Mouse (Mus musculus): ENCODE data around the gene Mphosph6. TPM values are rescaled to one million over a fixed set of nuclear protein-coding genes. Genes with fewer than 3 reads are reported as not detected.

Mphosph6 gene
- polyA plus RNA-seq, 1 experiment, result 6.7 TPM

DNA sequence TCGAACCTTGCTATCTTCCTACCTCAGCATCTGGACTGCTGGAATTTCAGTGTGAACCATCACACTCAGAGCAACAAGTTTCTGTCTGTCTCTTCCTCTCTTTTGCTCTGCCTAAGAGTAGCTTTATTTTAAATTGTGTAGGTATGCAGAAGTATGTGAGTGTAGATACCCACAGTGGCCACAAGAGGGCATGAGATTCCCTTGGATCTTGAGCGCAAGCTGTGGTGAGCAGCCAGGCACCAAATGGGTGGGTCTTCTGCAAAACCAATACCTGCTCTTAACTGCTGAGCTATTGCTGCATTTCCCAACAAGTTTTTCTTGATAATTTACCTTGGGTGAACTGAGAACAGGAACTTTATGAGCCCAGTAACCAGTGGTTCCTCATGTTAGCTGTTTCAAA, 29.6 kb downstream of the Mphosph6 start:
- 80% methylated on average over 2 of the region's 2 CpGs for WGBS
- no peak for DNase-seq (ENCODE audit: low read depth, low spot score)

DNA sequence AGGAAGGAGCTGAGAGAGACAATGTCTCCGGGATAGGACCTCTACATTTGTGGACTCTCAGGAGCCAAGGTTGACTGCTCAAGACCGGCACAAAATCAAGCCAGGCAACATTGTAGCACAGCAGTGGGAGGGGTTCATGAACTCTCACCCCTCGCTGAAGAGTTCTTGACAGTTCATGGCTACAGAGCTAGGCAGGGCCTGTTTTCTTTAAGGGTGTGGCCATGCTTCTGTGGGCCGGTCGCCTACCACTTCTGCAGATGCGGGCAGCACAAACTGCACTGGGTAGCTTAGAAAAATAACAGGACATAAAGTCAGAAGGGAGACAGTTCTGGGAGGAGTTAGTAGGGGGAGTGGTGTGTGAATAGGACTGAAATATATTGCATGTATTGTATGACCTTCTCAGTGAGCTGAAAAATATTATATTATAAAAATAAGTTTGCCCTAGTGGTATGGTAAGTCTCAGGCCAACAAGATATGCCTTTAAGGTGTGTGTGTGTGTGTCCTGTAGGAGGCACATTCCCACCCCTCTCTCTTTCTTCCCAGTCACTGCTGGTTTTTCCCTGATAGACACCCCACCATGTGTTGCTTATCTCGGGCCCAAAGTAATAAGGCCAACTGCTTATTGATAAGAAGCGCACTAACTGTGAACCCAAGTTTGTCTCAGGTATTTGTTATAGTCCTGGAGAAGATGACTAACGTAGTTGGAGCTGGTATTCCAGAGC, 30.5 kb downstream of the Mphosph6 start:
- whole genome bisulfite sequencing, result 38% methylated on average over 9 of the region's 9 CpGs
- peak; percentile 55 for DNase-seq (ENCODE audit: low read depth, low spot score)

DNA sequence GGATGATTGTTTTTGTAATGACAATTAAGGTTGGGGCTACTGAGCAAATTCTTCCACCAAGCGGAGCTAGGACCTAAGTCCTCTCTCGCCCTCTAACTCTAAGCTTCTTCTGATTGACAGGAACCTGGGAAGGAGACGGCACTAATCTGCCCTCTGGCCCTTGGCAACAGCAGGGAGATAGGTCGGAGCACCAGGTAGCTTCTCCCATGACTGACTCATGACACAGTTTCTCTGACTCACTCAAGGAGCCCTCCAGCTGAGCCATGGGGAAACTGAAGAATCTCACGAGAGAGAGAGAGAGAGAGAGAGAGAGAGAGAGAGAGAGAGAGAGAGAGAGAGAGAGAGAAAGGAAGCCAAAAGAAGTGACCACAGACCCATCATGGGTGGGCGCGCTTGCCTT, 32.8 kb downstream of the Mphosph6 start:
- no peak for DNase-seq (ENCODE audit: low read depth, low spot score)
- 78% methylated on average over 7 of the region's 7 CpGs for WGBS

DNA sequence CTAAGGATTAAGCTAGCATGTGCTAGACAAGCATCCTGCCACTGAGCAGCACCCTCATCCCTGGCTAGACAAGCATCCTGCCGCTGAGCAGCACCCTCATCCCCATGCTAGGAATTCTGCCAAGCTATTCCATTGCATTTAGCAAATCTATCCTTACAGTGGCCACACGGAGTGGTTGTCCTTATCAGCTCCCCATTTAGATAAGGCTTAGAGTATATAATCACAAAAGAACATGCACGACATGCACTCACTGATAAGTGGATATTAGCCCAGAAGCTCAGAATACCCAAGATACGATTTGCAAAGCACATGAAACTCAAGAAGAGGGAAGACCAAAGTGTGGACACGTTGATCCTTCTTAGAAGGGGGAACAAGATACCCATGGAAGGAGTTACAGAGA, 35.8 kb downstream of the Mphosph6 start:
- 64% methylated on average over 5 of the region's 5 CpGs for WGBS
- DNase-seq (ENCODE audit: low read depth, low spot score), result no peak

DNA sequence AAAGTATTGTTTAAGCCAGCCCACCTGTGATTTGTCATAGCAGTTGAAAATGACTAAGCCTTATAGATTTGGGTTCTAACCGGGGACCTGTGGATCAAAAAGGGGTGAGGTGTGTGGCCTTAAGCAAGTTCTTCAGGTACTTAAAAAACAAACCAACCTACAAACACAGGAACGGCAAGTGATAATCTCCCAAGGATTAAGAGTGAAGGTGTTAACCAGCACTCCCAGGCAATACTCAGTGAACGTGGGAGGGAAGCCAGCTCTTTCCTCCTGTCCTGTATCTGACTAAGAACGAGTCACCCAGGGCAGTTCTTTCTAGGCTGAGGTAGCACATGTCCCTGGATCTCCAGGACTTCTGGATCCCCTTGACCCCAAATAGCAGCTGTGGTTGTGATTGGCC, 37.1 kb downstream of the Mphosph6 start:
- no peak for DNase-seq (ENCODE audit: low read depth, low spot score)
- 28% methylated on average over 4 of the region's 4 CpGs for WGBS

DNA sequence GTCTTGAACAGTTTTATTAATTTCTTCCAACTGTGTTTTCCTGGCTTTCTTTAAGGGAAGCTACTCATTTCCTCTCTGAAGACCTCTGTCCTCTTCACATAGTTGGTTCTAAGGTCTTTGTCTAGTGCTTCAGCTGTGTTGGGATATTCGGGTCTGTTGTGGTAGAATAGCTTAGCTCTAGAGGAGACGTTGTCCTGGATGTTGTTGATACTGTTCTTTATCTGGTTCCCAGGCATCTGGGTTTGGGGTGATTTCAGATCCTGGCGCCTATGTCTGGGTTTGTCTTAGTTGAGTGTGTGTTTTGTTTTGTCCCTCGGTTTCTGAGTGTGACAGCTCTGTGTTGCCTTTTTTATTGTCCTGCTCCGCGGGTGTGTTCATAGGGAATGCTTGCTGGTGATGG, 39.0 kb downstream of the Mphosph6 start:
- 77% methylated on average over 6 of the region's 6 CpGs for WGBS

DNA sequence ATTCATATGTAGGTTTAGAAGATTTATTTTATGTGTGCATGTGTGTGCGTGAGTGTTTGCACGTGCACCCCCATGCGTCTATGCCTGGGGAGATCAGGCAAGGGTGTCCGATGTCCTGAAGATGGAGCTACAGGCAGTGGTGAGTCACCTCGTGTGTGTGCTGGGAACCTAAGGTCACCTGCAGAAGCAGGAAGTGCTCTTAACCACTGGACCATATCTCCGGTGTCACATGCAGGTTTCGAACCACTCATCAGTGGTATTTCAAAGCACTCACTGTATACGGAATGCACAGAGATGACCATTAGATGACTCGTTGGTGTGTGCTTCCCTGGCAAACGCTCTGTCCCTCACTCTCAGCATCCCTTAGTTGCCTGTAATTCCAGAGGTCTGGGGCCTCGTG, 43.8 kb downstream of the Mphosph6 start:
- WGBS, result 75% methylated on average over 11 of the region's 11 CpGs

More for the DNA sequence above, 39.0 kb downstream of the Mphosph6 start:
- no peak for DNase-seq (ENCODE audit: low read depth, low spot score)

DNA sequence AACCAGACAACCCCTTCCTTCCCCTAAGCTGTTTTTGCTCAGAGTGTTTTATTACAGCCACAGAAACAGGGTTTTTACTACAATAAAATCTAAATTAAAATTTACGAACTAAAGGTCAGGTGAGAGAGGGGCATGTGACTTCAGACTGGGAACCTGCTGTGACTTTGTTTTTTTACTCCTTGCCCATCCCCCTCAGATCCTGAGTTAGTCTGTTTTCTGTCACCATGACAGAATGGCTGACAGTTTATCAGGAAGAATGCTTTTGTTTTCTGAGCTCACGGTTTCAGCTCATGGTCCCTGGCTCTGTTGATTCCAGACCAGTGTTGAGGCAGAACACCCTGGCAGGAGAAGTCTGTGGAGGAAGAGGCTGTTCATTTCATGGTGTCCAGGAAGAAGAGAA, 52.3 kb downstream of the Mphosph6 start:
- DNase-seq (ENCODE audit: low read depth, low spot score), result no peak
- 52% methylated on average over 2 of the region's 2 CpGs for WGBS

More for the DNA sequence above, 43.8 kb downstream of the Mphosph6 start:
- no peak for DNase-seq (ENCODE audit: low read depth, low spot score)

DNA sequence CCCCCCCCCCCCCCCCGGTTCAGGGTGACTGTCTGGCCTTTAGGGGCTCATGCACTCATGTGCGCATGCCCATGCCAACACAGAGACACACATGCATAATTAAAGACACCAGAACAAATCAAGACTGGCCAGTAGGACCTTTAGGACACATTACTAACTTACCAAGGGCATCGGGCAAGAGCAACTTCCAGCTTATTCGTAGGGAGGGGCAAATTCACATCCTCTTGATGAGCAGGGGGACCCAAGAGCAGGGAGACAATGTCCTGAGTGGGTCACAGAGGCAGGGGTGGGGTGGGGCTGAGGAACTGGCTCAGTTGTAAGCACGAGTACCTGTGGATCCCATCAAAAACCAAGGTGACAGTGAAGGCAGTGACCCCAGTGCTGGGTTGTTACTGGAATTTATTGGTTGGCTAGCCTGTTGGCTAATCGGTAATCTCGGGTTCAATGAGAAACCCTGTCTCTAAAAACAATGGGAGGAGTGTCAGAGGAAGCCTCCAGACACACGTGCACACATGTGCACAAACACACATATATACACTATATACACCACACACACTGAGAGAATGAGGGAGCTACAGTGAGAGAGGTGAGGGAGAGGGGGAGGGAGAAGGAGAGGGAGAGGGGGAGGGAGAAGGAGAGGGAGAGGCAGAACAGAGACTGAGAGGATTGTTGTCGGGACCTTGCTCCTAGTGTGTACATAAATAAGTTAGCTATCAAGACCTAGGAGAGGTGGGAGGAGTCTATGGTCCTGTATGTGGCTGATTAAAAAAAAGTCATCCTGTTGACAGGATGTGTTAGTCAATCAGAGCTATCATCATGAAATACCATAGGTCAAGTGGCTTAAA, 53.6 kb downstream of the Mphosph6 start:
- DNase-seq (ENCODE audit: low read depth, low spot score), result no peak
- 46% methylated on average over 8 of the region's 9 CpGs for WGBS

DNA sequence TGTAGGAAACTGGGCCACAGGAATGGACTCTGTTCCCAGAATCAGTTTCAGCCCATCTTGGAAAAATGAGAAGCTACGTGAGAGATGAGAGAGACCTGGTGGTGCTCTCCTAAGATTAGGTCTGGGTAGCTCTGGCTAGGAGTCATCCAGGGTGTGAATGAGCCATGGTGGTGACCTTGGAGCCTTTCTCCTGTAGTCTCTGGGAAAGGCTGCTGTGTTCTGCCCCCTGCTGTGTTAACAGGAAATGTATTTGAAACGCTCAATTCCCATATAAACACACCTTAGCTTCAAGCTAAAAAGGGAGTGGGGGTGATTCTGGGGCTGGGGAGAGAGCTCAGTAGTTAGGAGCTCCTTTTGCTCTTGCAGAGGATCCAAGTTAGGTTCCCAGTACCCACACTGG, 54.3 kb downstream of the Mphosph6 start:
- no peak for DNase-seq (ENCODE audit: low read depth, low spot score)
- WGBS, result 36% methylated on average over 2 of the region's 2 CpGs

DNA sequence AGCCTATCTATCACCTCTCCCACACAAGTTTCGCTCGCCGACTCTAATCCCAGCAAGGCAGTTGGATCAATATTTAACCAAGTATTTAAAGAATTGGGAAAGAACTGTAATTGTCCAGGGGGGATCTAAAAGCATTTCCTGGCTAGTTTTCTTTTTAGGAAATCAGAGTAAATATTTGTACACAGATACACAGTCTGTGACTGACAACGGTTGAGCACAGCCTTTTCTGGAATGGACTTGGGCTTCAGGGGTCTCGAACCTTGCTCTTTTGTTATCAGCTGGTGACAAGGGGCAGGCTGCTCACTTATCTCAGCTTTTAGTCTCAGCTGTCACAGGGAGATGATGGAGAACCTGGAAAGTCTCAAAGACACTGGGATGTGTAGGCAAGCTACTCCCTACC, 55.1 kb downstream of the Mphosph6 start:
- 82% methylated on average over 5 of the region's 5 CpGs for WGBS
- DNase-seq (ENCODE audit: low read depth, low spot score), result no peak

DNA sequence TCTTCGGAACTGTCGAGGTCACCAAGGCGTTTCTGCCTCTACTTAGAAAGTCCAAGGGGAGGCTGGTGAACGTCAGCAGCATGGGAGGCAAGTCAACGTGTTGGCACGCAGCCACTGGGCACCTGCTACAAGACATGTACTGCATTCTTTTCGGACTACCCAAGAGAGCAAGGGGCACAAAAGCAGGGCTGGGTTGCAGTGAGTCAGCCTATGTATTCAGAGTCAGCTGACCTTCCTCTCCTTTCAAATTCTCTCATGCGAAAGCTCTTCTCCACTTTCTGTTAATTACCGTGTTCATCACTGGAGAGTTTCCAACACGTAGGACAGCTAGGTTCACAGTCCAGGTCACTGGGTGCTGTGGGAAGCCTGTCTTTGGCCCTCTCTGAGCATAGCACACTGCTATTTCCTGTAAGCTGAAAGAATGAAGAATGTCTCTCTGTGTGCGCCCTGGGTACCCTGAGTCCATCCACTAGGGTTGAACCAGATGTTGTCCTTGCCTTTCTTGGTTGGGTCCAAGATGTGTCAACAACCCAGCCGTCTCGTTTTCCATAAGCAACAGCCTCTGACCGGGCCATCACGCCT, 59.2 kb downstream of the Mphosph6 start:
- no peak for DNase-seq (ENCODE audit: low read depth, low spot score)

More for the DNA sequence above, 59.2 kb downstream of the Mphosph6 start:
- WGBS, result 63% methylated on average over 15 of the region's 15 CpGs

Other genes starting within 250 kb of the Mphosph6 start
- gene Sdr42e1, start 128.3 kb downstream of the Mphosph6 start, polyA plus RNA-seq (2012; rRNA removed), result 12.4 and 17.6 TPM in 2 replicates
- 40.4 and 57.2 TPM in 2 replicates for gene Hsd17b2, start 100.0 kb downstream of the Mphosph6 start, polyA plus RNA-seq (2012; rRNA removed)

Measured in large intestine, adult 2 months (tissue).